Mouse (Mus musculus) embryonic fibroblast, embryonic 13.5 days (primary cell): Measurements from ENCODE around the gene Skp1a.

Experiments used
- CTCF ChIP-seq: IDR thresholded peaks from 2 replicates; pipeline ENCODE4 v1.5.1; 2011; ENCODE audit warnings: mild to moderate bottlenecking, control low read depth, low read length, moderate library complexity, borderline replicate concordance; ENCODE audit not compliant: insufficient read depth
- POLR2A ChIP-seq: IDR thresholded peaks from 2 replicates; pipeline ENCODE4 v1.6.1; 2011; ENCODE audit warnings: low read depth, mild to moderate bottlenecking, control low read depth, low read length, moderate library complexity

DNA sequence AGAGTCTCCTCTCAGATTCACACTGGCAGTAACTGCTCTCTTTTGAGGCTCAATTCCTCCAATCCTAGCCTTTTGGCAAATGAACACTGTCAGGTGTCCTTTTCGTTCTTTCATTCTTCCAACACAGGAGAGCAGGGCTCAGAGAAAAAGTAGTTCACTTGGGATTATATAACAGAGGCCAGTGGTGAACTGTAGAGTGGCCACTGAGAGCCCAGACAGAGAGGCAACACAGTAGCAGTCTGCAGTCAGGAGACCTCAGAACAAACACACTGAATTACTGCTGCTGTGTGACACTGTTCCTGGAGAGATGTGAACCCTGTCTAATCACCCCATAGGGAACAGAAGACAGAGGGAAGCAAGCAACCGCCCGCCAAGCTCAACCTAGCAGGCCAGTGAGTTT is 4.7 kb upstream of the Skp1a start:
- TF ChIP-seq CTCF, result no peak
- TF ChIP-seq POLR2A, result no peak
